Mouse (Mus musculus) spleen, postnatal 4 days (tissue): ENCODE results near the gene Tnip2.
A peak's percentile ranks its signal among the peaks of the same experiment; 100 is the strongest.

ENCODE experiments used
- DNase-seq, 2 experiments: peaks; one replicate each; pipeline ENCODE4 v3.0.0; 2022; ENCODE audit warnings: low spot score in 2 of 2

Gene Tnip2

DNA sequence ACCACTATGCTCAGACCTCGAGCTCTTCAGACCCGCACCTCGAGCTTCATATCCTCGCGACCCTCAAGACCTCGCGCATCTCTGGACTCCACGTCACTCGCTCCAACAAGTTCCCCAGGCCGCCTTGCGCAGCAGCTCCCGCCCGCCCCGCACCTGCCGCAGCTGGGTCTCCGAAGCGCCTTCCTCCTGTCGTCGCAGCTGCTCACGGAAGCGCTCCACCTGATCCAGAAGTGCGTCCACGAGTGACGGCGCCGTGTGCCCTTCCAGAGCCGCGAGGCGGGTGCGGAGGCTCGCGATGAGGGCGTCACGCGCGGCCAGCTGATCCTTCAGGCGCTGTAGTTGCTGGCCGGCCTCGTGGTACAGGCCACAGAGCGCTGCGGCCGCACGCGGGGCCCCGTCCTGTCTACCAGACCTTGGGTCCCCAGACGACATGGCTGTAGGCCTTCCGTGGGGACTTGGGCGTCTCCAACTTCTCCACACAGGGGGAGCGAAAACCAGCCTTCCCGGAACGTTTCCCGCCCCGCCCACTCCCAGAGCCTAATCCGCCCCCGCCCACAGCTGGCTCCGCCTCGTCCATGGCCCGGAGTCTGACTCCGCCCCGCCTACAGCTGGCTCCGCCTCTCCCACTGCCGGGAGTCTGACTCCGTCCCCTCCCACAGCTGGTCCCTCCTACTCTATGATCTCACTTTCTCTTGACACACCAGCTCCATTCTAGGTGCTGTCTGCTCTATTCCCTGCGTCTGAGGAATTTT, at the start of gene Tnip2:
Gene Tnip2 (minus strand): TSS at position 526 of the 752 bp plus-strand sequence.
- peak; percentile 97 for DNase-seq

GRCm38 (mm10) chr5:34551821-34552220, 38.0 kb upstream of the Tnip2 start:
- DNase-seq: no peak

GRCm38 (mm10) chr5:34550251-34550650, 36.5 kb upstream of the Tnip2 start:
- DNase-seq: no peak

- DNase-seq: peak in 1 of 2 experiments; percentile 35
Measured at GRCm38 (mm10) chr5:34549483-34550221, 35.9 kb upstream of the Tnip2 start.

- DNase-seq: no peak
Measured at GRCm38 (mm10) chr5:34549135-34549482, 35.3 kb upstream of the Tnip2 start.

GRCm38 (mm10) chr5:34547410-34547809, 33.6 kb upstream of the Tnip2 start:
- DNase-seq: peak in 1 of 2 experiments; percentile 44

GRCm38 (mm10) chr5:34543114-34543513, 29.3 kb upstream of the Tnip2 start:
- peak; percentile 60 to 72 for DNase-seq

DNA sequence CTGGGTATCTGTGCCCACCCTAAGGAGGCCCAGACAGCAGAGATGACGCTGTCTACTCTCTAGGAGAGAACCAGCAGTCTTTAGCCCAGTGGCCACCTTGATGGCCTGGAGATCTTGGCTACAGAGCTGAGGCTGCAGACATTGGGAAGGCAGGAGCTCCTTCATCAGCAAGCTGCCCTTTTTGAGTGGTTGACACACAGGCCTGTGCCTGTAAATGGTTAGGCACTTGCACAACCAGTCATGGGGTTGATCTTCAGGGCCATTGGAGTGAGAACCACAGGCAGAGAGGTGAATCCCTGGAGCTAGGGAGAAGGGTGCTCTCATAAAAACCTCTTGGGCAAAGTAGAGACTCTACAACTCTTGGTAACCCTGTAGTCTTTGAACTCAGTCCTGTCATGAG, 28.4 kb upstream of the Tnip2 start:
- DNase-seq: no peak

DNA sequence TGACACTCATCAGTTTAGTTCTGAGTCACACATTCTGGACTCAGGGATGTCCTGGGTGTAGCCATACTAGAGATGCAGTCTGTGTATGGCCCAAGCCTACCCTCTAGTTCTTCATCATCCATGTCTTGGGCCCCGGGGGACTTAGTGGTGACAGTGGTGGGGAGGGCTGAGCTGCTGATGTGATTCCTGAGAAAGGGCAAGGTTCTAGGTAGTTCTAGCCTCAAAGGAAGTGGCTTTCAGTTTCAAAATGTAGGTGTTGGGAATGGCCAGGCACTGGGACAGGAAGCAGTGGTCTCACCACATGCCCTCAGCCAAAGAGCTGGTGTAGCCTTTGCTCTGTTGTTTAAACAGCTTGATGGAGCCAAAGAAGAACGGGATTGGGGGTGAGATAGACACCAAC, 25.3 kb upstream of the Tnip2 start:
- DNase-seq: no peak

DNA sequence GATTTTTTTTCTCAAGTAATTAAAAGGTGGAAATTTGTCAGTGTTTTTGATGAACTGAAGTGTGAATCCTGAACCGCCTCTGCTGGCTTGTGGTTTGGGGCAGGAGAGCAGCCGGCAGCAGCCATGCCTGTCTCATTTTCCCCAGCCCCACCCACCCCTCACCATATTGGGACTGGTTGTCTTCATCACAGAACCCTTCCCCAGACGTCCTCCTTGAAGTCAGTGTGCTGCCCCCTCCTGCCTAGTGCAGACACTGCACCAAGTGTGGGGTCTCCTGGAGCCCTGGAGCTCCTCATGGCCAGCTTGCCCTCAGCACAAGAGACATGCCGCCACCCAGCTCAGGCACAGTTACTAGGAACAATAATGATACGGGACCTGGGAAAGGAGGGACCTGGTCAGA, 24.7 kb upstream of the Tnip2 start:
- peak; percentile 62 to 78 for DNase-seq

DNA sequence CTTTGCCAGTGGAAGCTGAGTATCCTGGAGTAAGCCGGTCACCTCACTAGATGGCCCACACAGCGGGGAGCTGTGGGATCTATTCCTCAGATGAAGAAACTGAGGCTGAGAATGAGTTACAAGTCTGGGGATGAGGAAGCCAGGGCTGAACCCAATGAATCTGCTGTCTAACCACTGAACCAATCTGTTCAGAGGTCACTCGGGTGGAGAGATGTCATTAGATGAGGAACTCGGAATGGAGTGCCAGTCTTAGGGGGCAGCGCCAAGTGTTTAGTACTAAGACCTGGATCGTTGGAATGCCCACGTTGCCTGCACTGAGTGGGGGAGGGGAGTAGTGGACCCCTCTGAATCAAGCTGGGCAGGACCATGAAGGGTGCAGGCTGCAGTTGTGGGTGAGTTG, 24.3 kb upstream of the Tnip2 start:
- DNase-seq: no peak

- DNase-seq: no peak
Measured at GRCm38 (mm10) chr5:34535831-34536230, 22.0 kb upstream of the Tnip2 start.

GRCm38 (mm10) chr5:34534776-34535581, 21.2 kb upstream of the Tnip2 start:
- no peak for DNase-seq

GRCm38 (mm10) chr5:34533820-34534219, 20.0 kb upstream of the Tnip2 start:
- DNase-seq: no peak

GRCm38 (mm10) chr5:34533066-34533465, 19.3 kb upstream of the Tnip2 start:
- DNase-seq: no peak

DNA sequence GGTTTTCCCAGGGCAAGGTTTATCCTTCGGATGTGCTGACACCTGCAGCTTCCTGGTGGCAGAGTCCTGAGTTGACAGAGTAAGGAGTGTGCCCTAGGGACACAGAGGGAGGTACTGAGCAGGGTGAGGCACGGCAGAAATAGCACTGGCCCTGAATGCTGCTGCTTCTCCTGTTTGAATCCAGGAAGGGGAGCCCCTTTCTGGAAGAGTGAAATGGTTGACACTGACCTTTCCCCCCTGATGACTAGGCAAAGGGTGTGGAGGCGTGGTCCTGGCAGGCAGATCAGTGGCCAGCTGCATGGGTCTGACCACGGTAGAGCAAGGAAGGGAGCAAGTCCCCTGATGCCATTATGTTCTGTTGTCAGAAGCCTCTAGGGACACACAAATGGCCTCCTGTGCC, 16.9 kb upstream of the Tnip2 start:
- DNase-seq: no peak

DNA sequence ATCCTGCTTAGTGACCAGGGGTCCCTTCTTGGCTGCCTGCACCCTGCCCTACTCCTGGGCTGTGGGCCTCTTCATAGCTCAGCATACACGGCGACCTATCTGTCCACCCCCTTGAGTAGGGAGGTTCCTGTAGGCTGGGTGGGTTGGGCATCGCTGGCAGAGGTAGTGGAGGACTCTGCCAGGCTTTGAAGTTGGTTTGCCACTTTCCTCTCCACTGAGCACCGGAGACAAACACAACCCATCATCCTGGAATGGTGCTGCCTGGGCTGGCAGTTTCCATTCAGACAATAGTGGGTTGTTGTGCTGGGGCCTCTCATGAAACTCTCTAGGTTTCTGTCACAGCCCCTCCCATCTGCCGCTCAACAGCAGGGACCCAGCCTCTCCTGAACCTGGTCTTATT, 16.3 kb upstream of the Tnip2 start:
- no peak for DNase-seq

DNA sequence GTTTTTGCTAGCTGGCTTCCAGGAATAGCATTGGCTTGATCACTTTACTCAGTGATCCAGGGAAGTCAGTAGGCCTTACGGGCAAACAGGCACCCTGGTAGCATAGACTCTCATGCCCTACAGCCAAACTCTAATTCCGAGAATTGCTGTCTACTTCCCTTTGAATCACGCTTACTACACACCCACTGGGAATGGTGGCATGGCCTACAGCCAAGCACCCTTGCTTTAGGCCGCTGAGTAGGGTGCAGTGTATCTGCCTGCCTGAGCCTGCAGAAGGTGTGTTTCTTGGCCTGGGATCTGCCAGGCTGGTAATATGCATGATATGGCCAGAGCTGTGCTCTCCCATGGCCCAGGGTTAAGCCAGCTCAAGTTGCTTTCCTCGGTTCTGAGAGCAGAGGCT, 14.9 kb upstream of the Tnip2 start:
- no peak for DNase-seq

- DNase-seq: no peak
Measured at GRCm38 (mm10) chr5:34527352-34527751, 13.6 kb upstream of the Tnip2 start.

- DNase-seq: no peak
Measured at GRCm38 (mm10) chr5:34526477-34526775, 12.6 kb upstream of the Tnip2 start.

DNA sequence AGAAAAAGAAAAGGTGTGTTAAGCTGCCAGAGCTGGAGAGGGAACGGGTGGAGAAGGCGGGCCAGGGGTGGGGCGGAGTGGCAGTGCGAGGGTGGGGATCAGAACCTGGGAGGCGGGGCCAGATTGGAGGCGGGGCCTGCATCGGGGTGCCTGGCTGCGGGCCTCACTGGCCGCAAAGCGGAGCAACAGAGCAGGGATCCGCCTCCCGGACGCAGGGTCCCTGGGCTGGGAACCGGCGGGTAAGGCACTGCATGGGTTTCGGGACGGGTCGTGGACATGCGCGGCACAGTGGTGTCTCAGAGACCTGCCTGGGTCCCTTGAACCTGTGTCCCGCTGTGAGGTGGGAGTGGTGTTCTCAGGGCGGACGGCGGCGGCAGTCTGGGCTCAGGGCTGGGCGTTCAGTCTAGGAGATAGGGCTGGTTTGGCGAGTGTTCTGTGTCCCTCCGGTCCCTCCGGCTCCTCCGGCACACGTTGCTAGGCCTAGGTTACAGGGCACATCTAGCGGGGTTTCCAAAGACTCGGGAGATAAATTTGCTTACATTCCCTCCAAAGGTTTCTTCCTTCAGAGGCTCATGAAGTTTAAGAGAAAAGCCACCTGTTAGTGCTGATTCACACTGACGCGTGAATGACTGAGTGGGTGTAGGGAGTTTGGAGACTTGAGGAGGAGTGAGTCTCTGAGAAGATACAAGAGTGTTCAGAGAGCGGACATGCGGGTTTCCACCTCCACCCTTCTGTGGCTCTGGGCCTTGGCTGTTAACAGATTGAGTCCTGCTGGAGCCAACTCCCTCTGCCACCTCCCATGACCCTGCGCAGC, 12.1 kb upstream of the Tnip2 start, which contains the start of gene Sh3bp2:
Gene Sh3bp2 (plus strand): TSS at position 176 of the 814 bp plus-strand sequence.
- DNase-seq: peak; percentile 99

DNA sequence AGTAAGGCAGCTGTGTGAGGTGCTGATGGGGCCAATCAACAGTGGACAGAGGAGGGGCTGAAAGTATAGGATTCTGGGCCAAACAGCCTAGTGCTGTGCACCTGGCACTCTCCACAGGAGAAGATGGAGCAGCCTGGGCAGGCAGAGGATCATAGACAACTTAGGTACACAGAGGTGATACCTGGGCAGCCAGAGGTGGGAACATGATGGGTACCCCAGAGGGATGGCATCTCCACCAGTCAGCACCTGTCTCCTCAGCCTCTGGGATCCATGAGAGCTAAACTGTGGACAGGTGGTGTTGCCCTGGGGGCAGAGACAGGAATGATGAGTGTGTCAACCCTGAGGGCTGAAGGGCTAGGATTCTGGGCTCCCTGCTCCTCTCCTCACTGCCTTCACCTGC, 10.7 kb upstream of the Tnip2 start:
- peak; percentile 12 to 63 for DNase-seq
